Mouse (Mus musculus) right cerebral cortex, postnatal 4 days (tissue): ENCODE data around the gene Gm49388.
"Not testable (repeated sequence)": the region's sequence is repeated elsewhere in the genome, so short reads cannot be mapped to it uniquely, and the experiment has no call there.

Source experiments
- DNase-seq: peaks from one replicate; pipeline ENCODE4 v3.0.0-alpha.2; 2022

The Gm49388 gene

DNA sequence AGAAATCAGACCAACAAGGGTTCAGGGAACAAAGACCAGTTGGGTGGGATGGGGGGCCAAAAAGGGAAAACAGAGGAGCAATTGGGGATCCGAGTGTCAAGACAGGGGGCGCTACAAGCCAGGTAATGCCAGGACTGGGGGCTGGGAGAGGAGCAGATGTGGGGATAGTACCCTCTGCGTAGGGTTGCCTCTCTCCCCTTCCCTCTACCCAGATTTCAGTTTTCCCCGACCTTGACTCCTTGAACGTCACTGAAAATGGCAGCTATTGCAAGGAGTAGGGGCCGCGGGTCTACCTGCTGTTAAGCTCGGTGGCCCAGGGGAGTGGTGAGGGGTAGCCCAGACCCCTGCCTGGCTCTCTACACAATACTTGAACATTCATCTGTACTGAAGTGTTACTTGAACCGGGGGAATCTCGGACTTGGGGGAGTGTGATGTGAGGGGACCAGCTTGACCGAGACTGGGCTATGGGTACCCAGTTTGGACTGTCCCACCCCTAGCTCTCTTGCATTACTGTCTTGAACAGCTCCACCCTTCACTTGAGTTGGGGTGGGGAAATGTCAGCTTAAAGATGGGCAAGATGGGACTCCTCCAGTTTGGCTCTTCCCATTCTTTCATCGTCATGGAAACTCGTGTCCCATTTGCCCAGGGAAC lies 16.9 kb upstream of the Gm49388 start:
- DNase-seq = peak; percentile 31

DNA sequence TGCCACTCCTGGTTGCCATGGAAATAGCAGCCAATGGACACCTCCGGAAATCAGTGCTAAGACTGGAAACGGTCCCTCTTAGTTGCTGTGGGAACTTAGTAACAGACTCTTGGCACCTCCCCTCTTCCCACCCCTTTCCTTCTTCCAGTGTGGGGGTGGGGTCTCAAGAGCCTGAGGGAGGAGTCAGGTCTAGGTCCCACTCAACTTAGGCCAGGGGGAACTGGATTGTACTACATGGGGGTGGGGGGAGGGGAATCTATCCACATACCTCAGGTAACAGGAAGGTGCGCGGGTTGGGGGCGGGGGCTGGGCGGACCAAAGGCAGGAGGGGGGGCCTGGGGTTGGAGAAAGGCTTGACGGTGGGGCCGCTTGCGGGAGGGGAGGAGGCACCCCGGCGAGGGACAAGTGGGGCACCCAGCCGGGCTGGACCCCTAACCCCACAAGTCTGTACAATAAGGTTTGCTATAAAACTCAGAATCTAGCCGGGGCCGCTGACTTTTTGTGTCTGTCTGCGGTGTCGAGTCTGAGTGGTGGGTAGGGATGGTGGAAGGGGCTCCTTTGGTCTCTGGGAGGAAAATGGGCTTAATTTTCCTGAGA lies 16.3 kb upstream of the Gm49388 start:
- peak; percentile 92 for DNase-seq

- DNase-seq = peak; percentile 78
Observed at GRCm38 (mm10) chr7:127769651-127770038, 15.8 kb upstream of the Gm49388 start, which contains the start of gene Orai3. Orai3 (plus strand) TSS chr7:127769815.

- DNase-seq = no peak
Observed at GRCm38 (mm10) chr7:127770039-127770905, 15.1 kb upstream of the Gm49388 start.

DNA sequence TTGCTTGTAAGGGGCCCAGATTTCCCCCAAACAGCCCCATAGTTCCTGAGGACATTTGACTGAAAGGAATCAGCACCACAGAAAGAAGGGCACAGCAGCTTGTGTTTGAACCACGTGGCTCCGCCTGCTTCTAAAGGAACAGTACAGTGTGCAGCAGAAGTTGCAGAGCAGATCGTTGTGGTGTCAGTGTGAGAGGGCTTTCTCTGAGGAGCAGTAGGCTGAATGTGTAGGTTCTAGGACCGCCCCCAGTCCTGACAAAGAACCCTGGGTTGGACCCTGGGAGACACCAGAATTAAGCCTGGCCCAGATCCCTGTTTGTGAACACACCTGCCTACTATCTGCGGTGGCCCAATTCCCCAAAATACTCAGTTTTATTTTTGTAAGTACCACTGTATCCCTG lies 14.1 kb upstream of the Gm49388 start:
- no peak for DNase-seq

DNA sequence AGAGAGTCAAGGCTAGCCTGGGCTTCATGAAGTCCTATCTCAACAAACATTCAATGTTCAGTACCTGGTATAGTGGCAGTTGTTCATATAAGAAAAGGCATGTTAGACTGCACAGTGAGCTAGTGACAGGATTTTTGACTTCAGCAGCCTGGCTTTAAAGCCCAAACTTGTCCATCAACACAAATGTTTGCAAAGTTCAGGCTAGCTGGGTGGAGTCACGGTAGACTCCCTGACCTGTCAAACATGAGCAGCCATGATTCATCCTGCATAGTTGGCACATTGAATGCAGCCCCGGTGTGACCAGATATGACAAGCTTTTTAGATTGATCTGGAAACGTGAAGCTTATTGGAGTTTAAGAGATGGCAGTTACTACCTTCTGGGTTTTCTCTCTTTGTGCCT lies 13.3 kb upstream of the Gm49388 start:
- no peak for DNase-seq

DNA sequence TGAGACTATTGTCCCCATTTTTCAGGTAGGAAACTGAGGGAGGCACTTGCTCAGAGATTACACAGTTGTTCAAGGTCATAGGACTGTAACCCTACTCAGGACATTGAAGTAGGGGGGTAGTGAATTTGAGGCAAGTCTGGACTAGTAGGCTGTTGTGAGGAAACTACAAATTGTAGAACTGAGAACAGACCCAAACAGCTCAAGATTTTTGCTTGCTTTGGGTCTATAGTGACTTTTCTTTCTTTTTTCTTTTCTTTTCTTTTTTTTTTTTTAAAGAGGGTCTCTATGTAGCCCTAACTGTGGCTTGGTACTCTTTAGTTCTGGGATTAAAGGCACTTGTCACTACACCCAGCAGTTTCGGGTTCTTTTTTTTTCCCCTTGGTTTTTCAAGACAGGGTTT lies 12.9 kb upstream of the Gm49388 start:
- DNase-seq = no peak

GRCm38 (mm10) chr7:127773664-127774384 lies 11.6 kb upstream of the Gm49388 start:
- peak; percentile 70 for DNase-seq

DNA sequence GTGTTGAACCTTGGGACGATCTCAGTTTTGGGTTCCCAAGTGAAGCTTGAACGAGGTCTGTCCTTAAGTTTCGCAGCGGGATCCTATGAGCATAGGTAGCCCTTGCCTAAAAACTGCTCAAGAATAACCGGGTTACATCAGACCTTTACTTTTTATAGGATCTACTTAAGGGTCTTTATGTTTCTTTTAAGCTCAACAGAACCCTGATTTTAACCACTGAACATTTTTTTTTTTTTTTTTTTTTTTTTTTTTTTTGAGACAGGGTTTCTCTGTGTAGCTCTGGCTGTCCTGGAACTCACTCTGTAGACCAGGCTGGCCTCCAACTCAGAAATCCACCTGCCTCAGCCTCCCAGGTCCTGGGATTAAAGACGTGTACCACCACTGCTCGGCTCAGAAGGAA lies 9.6 kb upstream of the Gm49388 start:
- DNase-seq = not testable (repeated sequence)

DNA sequence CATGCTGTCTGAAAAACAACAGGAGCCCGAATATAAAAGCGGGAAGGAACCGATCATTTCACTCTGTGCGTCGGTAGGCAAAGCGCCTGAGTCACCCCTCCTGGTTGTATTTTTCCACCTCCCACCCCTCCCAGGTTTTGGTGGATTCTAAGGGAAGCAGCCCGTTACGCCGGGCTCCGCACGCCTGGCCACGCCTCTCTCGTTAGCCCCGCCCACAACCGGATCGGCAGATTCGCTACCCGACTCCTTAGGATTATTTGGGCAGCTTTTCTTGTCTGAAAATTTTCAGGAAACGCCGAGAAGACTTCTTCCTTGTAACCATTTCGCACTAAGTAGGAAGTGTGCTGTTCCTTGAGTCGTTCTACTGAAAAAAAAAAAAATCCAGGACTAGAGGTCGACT lies 9.0 kb upstream of the Gm49388 start, which contains the start of gene Setd1a:
Gene Setd1a, plus strand, starts transcription at position 245 of the 400 bp plus-strand sequence.
- peak; percentile 91 for DNase-seq

DNA sequence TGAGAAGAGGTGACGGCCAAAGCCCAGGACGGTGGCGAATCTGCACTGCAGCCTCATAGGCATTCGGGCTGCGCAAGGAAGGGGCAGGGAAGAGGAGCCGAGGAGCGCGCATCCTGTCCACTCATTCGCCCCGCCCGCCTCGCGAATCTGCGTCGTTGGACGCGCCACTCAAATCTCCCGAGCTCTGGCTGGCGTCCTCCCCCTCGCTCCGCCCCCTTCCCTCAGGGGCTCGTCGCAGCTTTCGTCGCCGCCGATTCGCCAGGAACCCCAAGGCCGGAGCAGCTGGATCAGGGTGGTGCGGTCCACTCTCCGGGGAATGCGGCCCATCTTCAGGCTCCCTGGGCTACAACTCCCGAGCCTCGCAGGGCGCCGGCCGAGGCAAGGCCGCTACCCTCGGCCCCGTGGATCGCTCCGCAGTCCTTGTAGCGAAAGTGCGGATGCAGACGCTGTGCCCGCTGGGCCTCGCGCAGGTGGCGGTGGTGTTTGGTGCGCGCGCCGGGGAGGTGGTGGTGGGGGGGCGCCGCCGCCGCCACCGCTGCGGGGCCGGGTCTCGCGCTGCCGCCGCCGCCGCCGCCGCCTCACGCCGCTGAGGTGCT lies 8.4 kb upstream of the Gm49388 start:
- peak; percentile 95 for DNase-seq

DNA sequence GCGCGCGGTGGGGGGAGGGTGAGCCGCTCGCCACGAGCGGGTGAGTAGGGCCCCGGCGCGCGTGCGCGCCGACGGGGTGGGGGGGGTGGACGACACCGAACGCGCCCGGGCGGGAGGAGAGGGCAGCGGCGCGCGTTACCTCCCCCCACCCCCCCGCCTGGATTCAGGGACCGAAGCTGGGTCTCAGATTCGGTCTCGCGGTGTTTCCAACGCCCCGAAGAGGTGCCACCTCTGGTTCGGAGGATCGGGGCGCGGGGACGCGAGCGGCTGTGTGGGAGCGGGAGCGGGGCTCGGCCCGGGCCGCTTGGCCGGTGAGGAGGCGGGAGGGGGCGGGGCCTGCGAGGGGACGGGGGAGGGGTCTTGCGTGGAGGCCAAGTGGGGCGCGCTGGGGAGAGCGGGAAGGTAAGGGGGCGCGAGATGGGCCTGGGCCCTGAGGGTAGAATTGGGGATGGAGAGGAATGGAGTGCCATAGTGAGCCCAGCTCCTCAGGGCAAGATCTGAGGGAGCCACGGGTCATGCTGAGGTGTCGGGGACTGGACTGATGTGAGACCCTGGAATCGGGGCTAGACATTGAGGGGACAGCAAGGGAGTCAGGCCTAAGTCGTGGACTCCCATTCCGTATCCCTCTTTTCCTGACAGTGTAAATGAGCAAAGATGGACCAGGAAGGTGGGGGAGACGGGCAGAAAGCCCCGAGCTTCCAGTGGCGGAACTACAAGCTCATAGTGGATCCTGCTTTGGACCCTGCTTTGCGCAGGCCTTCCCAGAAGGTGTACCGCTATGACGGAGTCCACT lies 7.7 kb upstream of the Gm49388 start:
- DNase-seq = no peak

DNA sequence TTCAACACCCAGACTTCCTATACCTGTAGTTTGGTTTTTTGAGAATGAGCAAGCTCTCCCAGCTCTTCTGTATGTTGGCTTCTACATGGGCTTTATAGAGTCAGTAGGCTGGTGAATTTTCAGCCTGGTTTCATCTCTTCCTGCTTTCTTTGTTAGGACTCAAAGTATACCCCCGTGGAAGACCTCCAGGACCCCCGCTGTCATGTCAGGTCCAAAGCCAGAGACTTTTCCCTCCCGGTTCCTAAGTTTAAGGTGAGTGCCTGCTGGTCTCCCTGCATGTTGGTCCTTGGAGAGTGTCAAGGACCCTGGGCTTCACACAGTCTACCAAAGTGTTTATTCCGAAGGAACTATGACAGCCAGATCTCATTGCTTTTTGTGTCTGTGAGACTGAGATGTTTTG lies 7.1 kb upstream of the Gm49388 start:
- DNase-seq = no peak

DNA sequence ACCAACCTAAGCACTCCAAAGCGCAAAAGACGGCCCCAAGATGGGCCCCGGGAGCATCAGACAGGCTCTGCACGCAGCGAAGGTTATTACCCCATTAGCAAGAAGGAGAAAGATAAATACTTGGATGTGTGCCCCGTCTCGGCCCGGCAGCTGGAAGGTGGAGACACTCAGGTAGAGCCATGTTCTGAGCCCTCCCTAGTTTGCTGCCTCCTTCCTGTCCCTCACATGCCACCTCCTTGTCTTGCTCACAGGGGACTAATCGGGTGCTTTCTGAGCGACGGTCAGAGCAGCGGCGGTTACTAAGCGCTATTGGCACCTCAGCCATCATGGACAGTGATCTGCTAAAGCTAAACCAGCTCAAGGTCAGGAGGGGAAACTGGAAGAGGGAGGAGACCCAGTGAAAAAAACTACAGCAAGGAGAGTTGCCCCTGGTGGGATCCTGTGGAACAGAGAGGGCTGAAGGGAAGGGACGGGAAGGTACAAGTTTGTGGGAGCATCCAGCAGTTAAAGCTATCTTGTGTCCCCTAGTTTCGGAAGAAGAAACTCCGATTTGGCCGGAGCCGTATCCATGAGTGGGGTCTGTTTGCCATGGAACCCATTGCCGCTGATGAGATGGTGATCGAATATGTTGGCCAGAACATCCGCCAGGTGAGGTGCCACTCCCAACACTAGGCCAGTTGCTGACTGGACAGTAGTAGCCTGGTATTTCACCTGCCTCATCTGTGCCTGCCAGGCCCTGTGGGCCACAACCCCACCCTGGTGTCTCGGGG lies 11.9 kb downstream of the Gm49388 start:
- DNase-seq = no peak

DNA sequence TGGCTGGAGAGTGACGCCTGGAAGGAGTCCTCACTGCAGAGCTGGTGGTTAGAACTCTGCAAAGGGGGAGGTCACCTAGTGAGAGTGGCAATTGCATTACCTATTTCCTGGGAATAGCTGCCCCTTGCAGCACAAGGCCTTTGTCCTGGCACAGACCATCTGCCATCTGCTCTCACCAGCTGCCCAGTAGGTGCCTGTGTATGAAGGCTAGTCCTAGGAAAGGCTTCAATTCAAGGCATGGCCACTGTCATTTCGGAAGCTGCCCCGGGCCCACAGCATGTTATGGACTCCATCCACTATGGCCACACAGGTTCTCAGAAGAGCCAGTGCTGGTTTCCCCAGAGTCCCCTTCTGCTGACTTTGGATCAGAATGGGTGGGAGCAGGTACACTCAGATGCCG lies 13.2 kb downstream of the Gm49388 start:
- no peak for DNase-seq

- DNase-seq = no peak
Observed at GRCm38 (mm10) chr7:127799211-127799610, 13.8 kb downstream of the Gm49388 start.

DNA sequence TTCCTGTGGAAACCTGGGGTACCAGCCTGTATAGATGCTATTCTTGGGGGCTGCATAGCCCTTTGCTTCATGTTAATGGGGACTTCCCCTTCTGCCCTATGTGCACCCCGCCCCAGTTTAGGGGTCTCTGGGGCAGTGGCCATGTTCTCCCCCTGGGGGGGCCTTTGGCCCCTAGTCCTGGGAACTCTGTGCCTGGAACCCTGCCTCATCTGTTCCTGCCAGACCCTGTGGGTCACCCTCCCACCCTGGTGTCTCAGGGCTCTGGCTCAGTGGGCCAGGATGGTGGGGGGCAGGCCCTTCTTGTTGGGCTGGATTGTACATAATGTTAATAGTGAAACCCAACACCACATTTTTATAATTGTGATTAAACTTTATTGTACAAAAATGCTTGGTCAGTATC lies 14.3 kb downstream of the Gm49388 start:
- no peak for DNase-seq

GRCm38 (mm10) chr7:127800435-127801009 lies 15.1 kb downstream of the Gm49388 start, which contains the start of gene Hsd3b7:
Hsd3b7 (plus strand) TSS chr7:127800604.
- peak; percentile 90 for DNase-seq

- no peak for DNase-seq
Observed at GRCm38 (mm10) chr7:127801010-127801621, 15.7 kb downstream of the Gm49388 start.

GRCm38 (mm10) chr7:127802313-127802712 lies 16.9 kb downstream of the Gm49388 start:
- no peak for DNase-seq
